Mouse (Mus musculus) MEL (cell line): Measurements from ENCODE around the gene Lhfpl2. TPM values are rescaled to one million over a fixed set of nuclear protein-coding genes. Genes with fewer than 3 reads are reported as not detected.
A peak's percentile ranks its signal among the peaks of the same experiment; 100 is the strongest.

Source experiments
- DNase-seq: peaks from one replicate; pipeline ENCODE4 v3.0.0; 2011; ENCODE audit warnings: low read depth, low spot score
- H3K27ac ChIP-seq: 2 replicates; pipeline ENCODE4 v1.5.1; 2012; ENCODE audit warnings: low read depth, mild to moderate bottlenecking, control low read depth, low read length, moderate library complexity; ENCODE audit not compliant: control insufficient read depth
- H3K27me3 ChIP-seq, 2 experiments: fragments of 150-350 bp in 1 of 2; sonication (generic) in 1 of 2; 2 replicates each; pipeline ENCODE4 v1.6.1; 2012; ENCODE audit warnings: low read length in 2 of 2, mild to moderate bottlenecking in 2 of 2, improper control_type of control experiment in 1 of 2, moderate library complexity in 1 of 2; ENCODE audit not compliant: insufficient read depth in 2 of 2, control insufficient read depth in 1 of 2
- H3K36me3 ChIP-seq, 2 experiments: 2 replicates each; pipeline ENCODE4 v1.6.1; 2012 to 2014; ENCODE audit warnings: low read length in 2 of 2, improper control_type of control experiment in 1 of 2, inconsistent platforms in 1 of 2, mild to moderate bottlenecking in 1 of 2; ENCODE audit not compliant: insufficient read depth in 2 of 2, control insufficient read depth in 1 of 2
- H3K4me1 ChIP-seq, 2 experiments: fragments of 150-350 bp in 1 of 2; sonication (generic) in 1 of 2; 2 replicates each; pipeline ENCODE4 v1.6.1; 2012; ENCODE audit warnings: low read length in 2 of 2, improper control_type of control experiment in 1 of 2, mild to moderate bottlenecking in 1 of 2; ENCODE audit not compliant: insufficient read depth in 2 of 2, control insufficient read depth in 1 of 2
- H3K4me3 ChIP-seq, 2 experiments: fragments of 150-350 bp in 1 of 2; sonication (generic) in 1 of 2; 2 replicates each; pipeline ENCODE4 v1.5.1; 2012; ENCODE audit warnings: low read depth in 2 of 2, low read length in 2 of 2, mild to moderate bottlenecking in 2 of 2, moderate library complexity in 2 of 2, control low read depth in 1 of 2, improper control_type of control experiment in 1 of 2; ENCODE audit not compliant: control insufficient read depth in 1 of 2, insufficient read depth in 1 of 2
- H3K79me2 ChIP-seq: 2 replicates; pipeline ENCODE4 v1.6.1; 2012; ENCODE audit warnings: mild to moderate bottlenecking, low read length, moderate library complexity; ENCODE audit not compliant: control insufficient read depth, poor library complexity, insufficient read depth
- H3K9ac ChIP-seq: 2 replicates; pipeline ENCODE4 v1.6.1; 2012; ENCODE audit warnings: low read depth, mild to moderate bottlenecking, control low read depth, low read length, moderate library complexity; ENCODE audit not compliant: control insufficient read depth, poor library complexity, severe bottlenecking
- H3K9me3 ChIP-seq: fragments of 150-350 bp; sonication (generic); replicated peaks from 2 replicates; pipeline ENCODE4 v1.6.1; 2012; ENCODE audit warnings: mild to moderate bottlenecking, low read length, improper control_type of control experiment, moderate library complexity; ENCODE audit not compliant: insufficient read depth
- BHLHE40 ChIP-seq: IDR thresholded peaks from 2 replicates; pipeline ENCODE4 v1.6.1; 2012; ENCODE audit warnings: low read depth, mild to moderate bottlenecking, inconsistent platforms, low read length, improper control_type of control experiment, borderline replicate concordance
- CHD1 ChIP-seq: IDR thresholded peaks from 2 replicates; pipeline ENCODE4 v1.6.1; 2012; ENCODE audit warnings: low read depth, mild to moderate bottlenecking, inconsistent platforms, low read length, improper control_type of control experiment
- ELF1 ChIP-seq: IDR thresholded peaks from 2 replicates; pipeline ENCODE4 v1.6.1; 2014; ENCODE audit warnings: low read depth, mild to moderate bottlenecking, inconsistent platforms, low read length, improper control_type of control experiment, moderate library complexity
- EP300 ChIP-seq, 2 experiments: IDR thresholded peaks; 2 replicates each; pipeline ENCODE4 v1.6.1; 2011; ENCODE audit warnings: improper control_type of control experiment in 2 of 2, low read length in 2 of 2, low read depth in 1 of 2, mild to moderate bottlenecking in 1 of 2
- ETS1 ChIP-seq: IDR thresholded peaks from 2 replicates; pipeline ENCODE4 v1.6.1; 2012; ENCODE audit warnings: low read depth, mild to moderate bottlenecking, inconsistent platforms, low read length, improper control_type of control experiment, moderate library complexity
- GABPA ChIP-seq: IDR thresholded peaks from 2 replicates; pipeline ENCODE4 v1.6.1; 2012; ENCODE audit warnings: low read depth, mild to moderate bottlenecking, inconsistent platforms, low read length, improper control_type of control experiment, moderate library complexity
- GATA1 ChIP-seq: IDR thresholded peaks from 2 replicates; pipeline ENCODE4 v1.6.1; 2011; ENCODE audit warnings: low read depth, low read length, improper control_type of control experiment
- JUND ChIP-seq: IDR thresholded peaks from 2 replicates; pipeline ENCODE4 v1.6.1; 2011; ENCODE audit warnings: low read depth, mild to moderate bottlenecking, improper control_type of control experiment, low read length
- MAX ChIP-seq: IDR thresholded peaks from 2 replicates; pipeline ENCODE4 v1.6.1; 2011; ENCODE audit warnings: low read length, improper control_type of control experiment
- MXI1 ChIP-seq: IDR thresholded peaks from 2 replicates; pipeline ENCODE4 v1.6.1; 2011; ENCODE audit warnings: mild to moderate bottlenecking, low read depth, low read length, improper control_type of control experiment
- NRF1 ChIP-seq: IDR thresholded peaks from 2 replicates; pipeline ENCODE4 v1.6.1; 2014; ENCODE audit warnings: low read depth, mild to moderate bottlenecking, inconsistent platforms, low read length, improper control_type of control experiment, moderate library complexity; ENCODE audit not compliant: poor library complexity, insufficient read depth, severe bottlenecking
- POLR2A ChIP-seq, 2 experiments: IDR thresholded peaks; 2 replicates each; pipeline ENCODE4 v1.6.1; 2011 to 2012; ENCODE audit warnings: low read length in 2 of 2, mild to moderate bottlenecking in 2 of 2, control low read depth in 1 of 2, improper control_type of control experiment in 1 of 2, low read depth in 1 of 2, moderate library complexity in 1 of 2; ENCODE audit not compliant: control insufficient read depth in 1 of 2, insufficient read depth in 1 of 2, poor library complexity in 1 of 2
- POLR2AphosphoS5 ChIP-seq: IDR thresholded peaks from 2 replicates; pipeline ENCODE4 v1.6.1; 2012; ENCODE audit warnings: low read depth, borderline replicate concordance, mild to moderate bottlenecking, inconsistent platforms, low read length, moderate library complexity, mixed read lengths
- RAD21 ChIP-seq: IDR thresholded peaks from 2 replicates; pipeline ENCODE4 v1.6.1; 2011; ENCODE audit warnings: mild to moderate bottlenecking, low read depth, low read length, improper control_type of control experiment
- SIN3A ChIP-seq: IDR thresholded peaks from 2 replicates; pipeline ENCODE4 v1.6.1; 2012; ENCODE audit warnings: low read length, improper control_type of control experiment, inconsistent platforms
- SMC3 ChIP-seq: IDR thresholded peaks from 2 replicates; pipeline ENCODE4 v1.6.1; 2011; ENCODE audit warnings: low read depth, low read length, improper control_type of control experiment
- TBP ChIP-seq: IDR thresholded peaks from 2 replicates; pipeline ENCODE4 v1.8.0; 2011; ENCODE audit warnings: low read depth, low read length, improper control_type of control experiment
- UBTF ChIP-seq: IDR thresholded peaks from 2 replicates; pipeline ENCODE4 v1.6.1; 2012; ENCODE audit warnings: low read depth, mild to moderate bottlenecking, inconsistent platforms, low read length, improper control_type of control experiment, moderate library complexity, borderline replicate concordance; ENCODE audit not compliant: insufficient read depth
- USF1 ChIP-seq: IDR thresholded peaks from 2 replicates; pipeline ENCODE4 v1.6.1; 2014; ENCODE audit warnings: low read depth, mild to moderate bottlenecking, inconsistent platforms, low read length, improper control_type of control experiment, moderate library complexity
- USF2 ChIP-seq, 2 experiments: IDR thresholded peaks; 2 replicates each; pipeline ENCODE4 v1.6.1; 2011 to 2012; ENCODE audit warnings: improper control_type of control experiment in 2 of 2, low read length in 2 of 2, borderline replicate concordance in 1 of 2, inconsistent platforms in 1 of 2, low read depth in 1 of 2, mild to moderate bottlenecking in 1 of 2; ENCODE audit not compliant: insufficient read depth in 1 of 2
- ZC3H11A ChIP-seq: IDR thresholded peaks from 2 replicates; pipeline ENCODE4 v1.6.1; 2012; ENCODE audit warnings: low read depth, mild to moderate bottlenecking, inconsistent platforms, low read length, improper control_type of control experiment
- ZMIZ1 ChIP-seq: IDR thresholded peaks from 2 replicates; pipeline ENCODE4 v1.6.1; 2012; ENCODE audit warnings: low read depth, mild to moderate bottlenecking, inconsistent platforms, low read length, improper control_type of control experiment, moderate library complexity
- ZNF384 ChIP-seq: IDR thresholded peaks from 2 replicates; pipeline ENCODE4 v1.6.1; 2012; ENCODE audit warnings: low read depth, mild to moderate bottlenecking, inconsistent platforms, low read length, improper control_type of control experiment
- polyA plus RNA-seq, 2 experiments: library from polyadenylated mRNA; stranded (reverse) in 1 of 2; unstranded in 1 of 2; fragments of >175 nt in 1 of 2; fragments of >200 nt in 1 of 2; gene quantifications; 2 replicates each; pipeline versions ENCODE4 v1.2.1 to v1.2.4; 2012; ENCODE audit warnings: low replicate concordance in 2 of 2, low read depth in 1 of 2; ENCODE audit not compliant: insufficient read length in 2 of 2, insufficient read depth in 1 of 2, missing spikeins in 1 of 2
- total RNA-seq: library from RNA; depleted of rRNA; stranded (reverse); fragments of 300-350 nt; gene quantifications from 2 replicates; pipeline ENCODE4 v1.2.3, GENCODE M21; 2012

The Lhfpl2 gene
- total and polyA plus RNA-seq, 3 experiments: 24.5 to 30.2 TPM; not detected in 1

DNA sequence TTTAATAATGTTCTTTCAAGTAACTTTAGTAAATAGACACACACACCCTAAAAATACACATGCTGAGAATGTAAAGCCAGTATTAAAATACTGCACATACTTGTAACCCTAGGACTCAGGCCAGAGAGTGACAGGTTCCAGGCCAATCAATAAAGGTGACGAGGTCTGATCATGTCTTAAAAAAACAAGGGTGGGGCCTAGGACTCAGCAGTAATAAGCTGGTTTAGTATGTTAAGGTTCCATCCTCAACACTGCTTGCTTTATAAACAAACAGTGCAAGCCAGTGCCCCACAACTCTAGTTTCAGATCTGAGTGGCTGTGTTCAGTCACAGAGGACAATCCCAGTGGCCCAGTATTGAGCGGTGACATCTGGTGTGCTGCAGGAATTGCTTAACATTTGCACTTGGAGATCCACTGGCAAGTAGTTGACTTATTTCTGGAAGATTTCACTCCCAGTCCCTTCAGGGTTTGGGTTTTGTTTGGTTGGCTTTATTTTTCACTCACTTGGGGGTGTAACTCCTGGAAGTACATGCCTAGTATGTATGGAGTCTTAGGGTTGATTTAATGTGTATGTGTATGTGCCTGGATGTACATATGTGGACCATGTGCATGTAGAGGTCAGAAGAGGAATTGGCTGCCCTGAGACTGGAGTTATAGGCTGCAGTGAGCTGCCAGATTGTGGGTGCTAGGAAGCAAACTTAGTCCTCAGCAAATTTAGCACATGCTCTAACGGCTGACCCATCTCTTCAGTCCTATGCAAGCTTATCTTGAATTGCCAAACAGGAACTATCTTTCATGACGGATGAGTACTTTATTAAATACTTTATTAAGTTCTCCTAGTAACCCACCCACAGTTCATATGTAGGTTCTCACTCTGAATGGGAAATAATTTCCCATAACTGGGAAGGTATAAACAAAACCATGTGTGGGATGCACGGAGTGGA is 123.2 kb downstream of the Lhfpl2 start (continued):
- TF ChIP-seq ZMIZ1 (no peak), EP300 (IDR thresholded peaks at IDR 0.05; ENCODE audit: low read depth in 1 of 2, low read length in 2 of 2) (peak; percentile 62 to 75), JUND (no peak), USF1 (no peak), MAX (peak; percentile 66), TBP (no peak), ZC3H11A (no peak), MXI1 (peak; percentile 68), GABPA (no peak), ELF1 (no peak), ZNF384 (no peak), NRF1 (no peak)

DNA sequence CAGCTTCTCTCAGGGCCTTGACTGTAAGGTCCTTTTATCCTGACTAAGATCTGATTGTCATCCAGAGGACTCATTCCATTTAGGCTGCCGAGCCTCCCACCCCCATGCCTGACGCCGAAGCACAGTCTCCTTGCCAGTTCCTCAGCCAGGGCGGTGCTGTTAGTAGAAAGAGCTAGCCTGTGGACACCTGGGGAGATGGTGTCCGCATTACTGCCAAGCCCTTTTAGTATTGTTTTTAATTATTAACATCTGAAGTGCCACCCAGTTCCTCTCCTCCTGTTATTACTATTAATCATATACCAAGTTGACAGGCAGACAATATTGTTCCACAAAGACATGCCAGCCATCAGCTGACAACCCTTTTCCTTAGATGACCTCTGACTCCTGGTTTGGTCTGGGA is 124.4 kb downstream of the Lhfpl2 start:
- H3K9ac ChIP-seq: no peak overlapping the region
- no peak for DNase-seq
- no peaks in the 10 kb centered on the region for H3K27me3 ChIP-seq
- TF ChIP-seq JUND (no peak), ZNF384 (no peak), GATA1 (no peak), SIN3A (no peak), MAX (no peak), USF1 (no peak), RAD21 (no peak), POLR2A (IDR thresholded peaks at IDR 0.05; ENCODE audit: control insufficient read depth in 1 of 2, insufficient read depth in 1 of 2, low read depth in 1 of 2, low read length in 2 of 2, poor library complexity in 1 of 2) (no peak), ETS1 (no peak), SMC3 (no peak), POLR2AphosphoS5 (no peak), USF2 (IDR thresholded peaks at IDR 0.05; ENCODE audit: borderline replicate concordance in 1 of 2, insufficient read depth in 1 of 2, low read depth in 1 of 2, low read length in 2 of 2) (no peak), BHLHE40 (no peak), ZMIZ1 (no peak), UBTF (no peak), CHD1 (no peak)
- H3K27ac ChIP-seq: no peak overlapping the region
- peaks cover 58% of the 10 kb centered on the region for H3K79me2 ChIP-seq
- no peaks in the 10 kb centered on the region for H3K9me3 ChIP-seq
- H3K36me3 ChIP-seq: peaks cover 10 to 44% of the 10 kb centered on the region in 2 experiments
- peaks cover 22 to 41% of the 10 kb centered on the region in 2 experiments for H3K4me1 ChIP-seq
- H3K4me3 ChIP-seq: no peak overlapping the region
